Mouse (Mus musculus) thymus, adult 18-20 months (tissue): ENCODE results near the gene Bcor.

Experiments
- DNase-seq, 2 experiments: peaks; one replicate each; pipeline ENCODE4 v3.0.0; 2022; ENCODE audit warnings: mixed read lengths in 2 of 2

Gene Bcor

DNA sequence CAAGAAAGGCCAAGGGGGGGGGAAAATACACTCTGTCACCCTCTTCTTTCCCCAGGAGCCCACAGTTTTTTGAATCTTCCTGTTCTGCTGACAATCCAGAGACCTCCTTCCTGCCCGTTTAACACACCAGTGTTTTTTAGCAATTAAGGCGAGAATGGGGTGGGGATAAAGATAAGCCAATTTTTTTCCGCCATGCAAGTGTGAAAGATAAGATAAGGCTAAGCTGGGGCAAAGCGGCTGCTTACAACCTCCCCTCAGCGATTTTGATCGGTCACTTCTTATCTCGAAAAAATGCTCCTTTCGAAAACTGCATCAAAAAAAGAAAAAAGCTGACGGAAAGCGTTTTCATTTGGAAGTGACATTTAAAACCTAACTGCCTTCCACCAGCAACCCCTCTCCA, 74.2 kb downstream of the Bcor start:
- no peak for DNase-seq

DNA sequence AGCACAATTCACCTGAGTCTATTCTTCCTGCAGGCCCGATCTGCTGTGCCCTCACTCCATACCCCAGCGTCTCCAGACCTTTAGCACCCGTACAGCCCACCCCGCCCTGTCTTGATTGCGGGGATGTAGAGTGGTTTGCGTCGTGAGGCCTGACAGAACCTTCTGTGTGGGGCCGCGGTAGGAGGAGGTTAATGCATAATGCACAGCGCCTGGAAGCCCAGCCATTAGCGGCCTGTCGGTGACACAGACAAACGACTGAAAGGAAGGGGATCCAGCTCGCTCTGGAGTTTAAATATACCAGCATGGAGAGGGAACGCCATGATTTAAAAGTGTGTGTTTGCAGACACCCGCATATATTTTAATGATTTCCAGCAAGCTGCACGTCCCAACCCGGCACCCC, 74.9 kb downstream of the Bcor start:
- no peak for DNase-seq

DNA sequence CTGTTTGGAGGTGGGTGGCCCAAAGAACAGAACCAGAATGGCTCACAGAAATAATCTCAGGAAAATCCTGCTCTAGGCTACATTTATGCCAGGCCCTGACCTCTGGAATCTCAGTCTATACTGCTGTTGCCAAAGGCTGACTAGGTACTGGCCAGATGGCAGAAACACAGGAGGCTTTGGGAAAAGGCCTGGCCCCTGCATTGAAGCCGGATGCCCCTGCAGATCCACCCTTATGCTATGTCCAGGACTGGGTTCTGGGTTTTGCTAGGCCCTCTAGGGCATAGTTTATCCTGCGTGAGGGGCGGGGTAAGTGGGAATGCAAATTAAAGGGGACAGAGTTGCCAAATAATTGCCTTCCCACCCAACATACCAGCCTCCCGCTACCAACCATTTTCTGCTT, 75.5 kb downstream of the Bcor start:
- no peak for DNase-seq

DNA sequence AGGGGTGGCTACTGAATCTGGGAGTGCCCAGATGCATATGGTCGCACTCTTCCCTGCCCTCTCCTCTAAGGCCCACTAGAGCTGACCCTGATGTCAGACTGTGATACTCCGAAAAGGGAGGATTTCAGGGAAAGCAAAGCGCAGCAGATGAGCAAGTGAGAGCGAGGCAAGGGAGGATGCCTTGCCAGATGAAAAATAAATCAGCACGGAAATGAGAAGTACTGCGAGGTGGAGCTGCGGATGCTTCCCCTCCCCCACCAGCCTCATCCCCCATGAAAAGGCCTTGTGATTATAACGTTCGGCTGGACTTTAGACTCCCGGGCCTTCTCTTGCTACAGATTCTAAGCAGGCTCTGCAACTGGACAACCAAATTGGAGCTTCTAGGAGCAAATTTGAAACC, 76.5 kb downstream of the Bcor start:
- DNase-seq = no peak

DNA sequence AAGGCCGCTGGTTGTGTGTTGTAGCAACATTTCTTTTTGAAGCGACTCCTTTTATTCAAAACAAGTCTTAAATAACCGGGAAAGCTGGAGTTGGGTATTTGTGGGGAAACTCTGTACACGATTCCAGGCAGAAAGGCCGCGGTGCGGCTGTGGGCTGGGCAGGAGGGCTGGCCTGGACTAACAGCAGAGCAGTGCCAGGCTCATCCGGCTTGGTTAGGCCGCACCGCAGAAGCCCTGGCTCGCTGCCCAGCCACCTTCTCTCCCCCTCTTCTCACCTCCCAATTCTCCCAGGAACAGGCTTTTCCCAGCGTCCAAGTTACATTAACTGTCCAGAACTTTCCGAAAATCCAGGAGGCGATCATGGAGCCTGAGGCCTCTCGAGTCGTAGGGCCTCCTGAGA, 77.4 kb downstream of the Bcor start:
- DNase-seq = no peak

DNA sequence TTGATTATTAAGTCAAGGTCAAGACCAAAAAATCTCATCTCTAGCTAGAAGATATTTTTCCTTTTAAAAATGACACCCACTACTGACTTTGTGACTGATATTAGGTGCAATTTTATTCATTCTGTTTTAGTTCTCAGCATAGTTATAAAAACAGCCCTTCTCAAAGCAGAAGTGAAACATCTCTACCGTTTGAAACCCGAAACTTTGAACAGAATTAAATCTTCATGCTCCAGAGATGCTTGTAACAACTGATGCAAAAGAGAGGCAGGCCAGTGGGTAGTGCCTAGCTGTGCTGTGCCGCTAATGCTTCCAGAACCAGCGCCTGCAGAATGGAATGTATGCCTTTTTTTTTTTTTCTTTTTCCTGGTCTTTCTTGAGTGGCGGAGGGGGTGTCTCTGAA, 78.0 kb downstream of the Bcor start:
- no peak for DNase-seq

DNA sequence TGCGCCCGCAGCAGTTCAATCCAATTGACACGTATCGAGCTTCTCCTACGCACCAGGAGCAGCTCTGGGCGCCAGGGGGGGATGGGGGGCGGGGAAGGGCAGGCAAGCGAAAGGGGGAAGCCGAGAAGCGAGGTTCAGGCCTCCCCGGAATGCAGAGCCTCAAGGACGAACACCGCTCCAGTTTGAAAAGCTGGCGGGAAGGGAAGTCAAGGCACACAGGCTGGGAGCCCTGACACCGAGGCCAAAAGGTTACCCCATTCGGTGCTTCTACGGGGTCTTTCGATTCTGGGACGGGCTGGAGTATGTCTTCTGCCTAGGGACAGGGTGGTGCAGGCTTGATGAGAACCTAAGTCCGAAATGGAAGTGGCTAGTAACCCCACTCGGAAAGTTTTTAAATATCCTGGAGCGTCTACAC, 78.4 kb downstream of the Bcor start:
- DNase-seq = no peak

DNA sequence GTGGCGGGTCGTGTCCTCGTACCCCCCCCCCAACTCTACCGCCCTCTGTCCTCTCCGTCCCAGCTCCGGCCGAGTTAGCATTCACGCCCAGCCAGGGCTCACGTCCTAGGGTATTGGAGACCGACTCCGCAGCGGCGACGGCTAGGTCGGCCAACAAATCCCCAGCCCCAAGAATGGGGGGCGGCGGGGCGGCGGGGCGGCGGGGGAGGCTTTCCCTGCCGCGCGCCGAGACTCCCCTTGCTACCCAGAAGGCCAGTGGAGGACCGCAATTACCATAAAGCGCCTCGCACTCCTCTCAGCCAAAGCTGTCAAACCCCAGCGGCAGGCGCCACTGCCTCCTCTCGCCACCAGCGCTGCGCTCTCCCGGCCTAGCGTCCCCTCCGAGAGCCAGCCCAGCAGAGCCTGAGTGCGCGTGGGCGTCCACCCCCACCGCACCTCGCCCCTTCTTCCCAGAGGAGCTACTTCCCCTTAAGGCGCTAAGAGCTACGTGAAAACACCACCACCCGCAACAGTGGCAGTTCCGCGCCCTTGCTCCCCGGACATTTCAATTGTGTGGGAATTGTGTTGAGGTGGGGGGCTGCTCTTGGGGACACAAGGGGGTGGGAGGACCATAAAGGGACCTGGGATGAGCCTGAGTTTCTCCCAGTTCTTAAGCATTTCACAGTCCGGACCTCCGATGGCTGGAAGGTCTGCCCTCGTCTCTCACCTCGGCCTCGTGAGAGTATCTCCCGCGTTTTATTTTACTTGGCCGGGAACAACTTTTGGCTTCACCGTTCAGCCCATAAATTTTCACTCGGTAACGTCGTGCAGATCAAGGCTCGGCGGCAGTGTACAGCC, 79.0 kb downstream of the Bcor start:
- peak in 1 of 2 experiments; percentile 30 for DNase-seq

DNA sequence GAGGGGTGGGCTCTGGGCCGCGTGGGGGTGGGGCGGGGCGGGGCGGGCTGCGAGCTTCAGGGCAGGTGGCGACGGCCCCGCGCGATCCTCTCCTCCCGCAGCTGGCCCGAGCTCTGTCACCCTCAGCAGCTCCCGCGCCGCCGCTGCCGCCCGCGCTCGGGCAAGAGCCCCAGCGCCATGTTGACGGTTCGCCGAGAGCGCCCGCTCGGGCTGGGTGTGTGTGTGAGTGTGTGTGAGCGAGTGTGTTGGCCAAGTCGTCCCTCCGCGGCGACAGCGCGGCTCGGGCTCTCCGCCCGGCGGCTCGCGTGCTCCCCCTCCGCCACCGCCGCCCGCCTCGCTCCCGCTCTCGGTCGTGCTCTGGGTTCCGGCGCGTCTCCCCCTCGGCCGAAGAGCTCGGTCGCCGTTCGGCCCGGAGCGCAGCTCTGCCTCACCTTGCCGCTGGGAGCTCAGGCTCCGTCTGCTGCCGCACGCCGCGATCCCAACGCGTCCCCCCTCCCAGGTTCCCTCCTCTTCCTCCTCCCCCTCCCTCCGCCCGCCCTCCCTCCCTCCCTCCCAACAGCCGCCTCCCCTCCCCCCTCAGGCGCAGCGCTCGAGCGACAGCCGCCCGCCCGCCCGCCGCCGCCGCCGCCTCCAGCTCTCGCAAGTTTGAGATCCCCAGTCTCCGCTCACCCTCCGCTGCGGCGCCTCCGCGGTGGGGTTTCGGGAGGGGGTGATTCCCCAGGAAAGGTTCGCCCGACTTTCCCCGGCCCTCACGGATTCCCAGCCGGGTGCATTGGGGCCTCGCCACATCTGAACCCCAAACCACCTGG, 79.9 kb downstream of the Bcor start:
- DNase-seq = peak; percentile 44 to 53

DNA sequence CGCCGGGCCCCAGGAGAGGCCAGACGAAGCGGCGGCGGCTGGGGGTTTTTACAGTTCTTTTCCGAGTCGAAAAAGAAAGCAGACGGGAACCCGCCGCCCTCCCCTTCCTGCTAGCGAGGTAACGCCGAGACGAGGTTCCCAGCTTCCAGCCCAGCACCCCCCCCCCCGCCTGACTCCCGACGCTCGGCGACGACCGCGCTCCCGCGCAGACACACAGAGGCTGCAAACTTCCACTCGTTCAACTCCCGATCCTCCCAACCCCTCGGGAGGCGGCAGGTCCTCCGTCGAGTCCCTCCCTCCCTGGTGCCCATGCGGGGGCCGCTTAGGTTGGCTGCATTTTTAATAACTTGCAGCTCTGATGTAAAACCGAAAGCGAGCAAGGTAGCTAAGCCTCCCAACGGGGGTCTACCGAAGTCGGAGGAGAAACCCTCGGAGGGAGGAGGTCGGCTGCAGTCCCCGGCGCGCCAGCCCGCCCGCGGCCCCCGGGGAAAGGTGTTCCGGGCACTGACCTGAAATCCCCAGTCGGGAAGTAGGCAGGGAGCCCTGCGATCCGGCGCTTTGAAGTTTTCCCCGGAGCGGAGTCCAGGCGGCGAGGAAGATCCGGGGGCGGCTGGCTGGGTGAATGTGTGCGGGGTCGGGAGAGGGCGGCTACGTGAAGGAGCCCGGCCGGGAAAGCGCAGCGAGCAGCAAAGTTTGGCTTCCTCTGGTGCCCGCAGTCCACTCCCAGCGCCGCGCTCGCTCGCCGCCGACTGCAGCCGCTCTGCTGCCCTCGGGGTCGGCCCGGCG, 80.7 kb downstream of the Bcor start:
- DNase-seq = peak; percentile 27 to 55

DNA sequence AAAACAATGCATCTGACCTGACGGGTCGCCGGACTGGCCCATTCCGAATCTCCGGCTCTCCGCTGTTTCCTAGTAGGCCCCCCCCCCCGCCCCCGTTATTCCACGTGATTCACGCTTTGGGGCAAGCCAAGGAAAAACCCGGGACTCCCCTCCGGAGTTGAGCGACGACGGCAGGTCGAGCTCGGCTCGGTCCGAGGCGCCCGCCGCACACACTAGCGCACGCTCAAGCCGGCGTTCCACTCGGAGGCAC, 81.2 kb downstream of the Bcor start:
- no peak for DNase-seq

DNA sequence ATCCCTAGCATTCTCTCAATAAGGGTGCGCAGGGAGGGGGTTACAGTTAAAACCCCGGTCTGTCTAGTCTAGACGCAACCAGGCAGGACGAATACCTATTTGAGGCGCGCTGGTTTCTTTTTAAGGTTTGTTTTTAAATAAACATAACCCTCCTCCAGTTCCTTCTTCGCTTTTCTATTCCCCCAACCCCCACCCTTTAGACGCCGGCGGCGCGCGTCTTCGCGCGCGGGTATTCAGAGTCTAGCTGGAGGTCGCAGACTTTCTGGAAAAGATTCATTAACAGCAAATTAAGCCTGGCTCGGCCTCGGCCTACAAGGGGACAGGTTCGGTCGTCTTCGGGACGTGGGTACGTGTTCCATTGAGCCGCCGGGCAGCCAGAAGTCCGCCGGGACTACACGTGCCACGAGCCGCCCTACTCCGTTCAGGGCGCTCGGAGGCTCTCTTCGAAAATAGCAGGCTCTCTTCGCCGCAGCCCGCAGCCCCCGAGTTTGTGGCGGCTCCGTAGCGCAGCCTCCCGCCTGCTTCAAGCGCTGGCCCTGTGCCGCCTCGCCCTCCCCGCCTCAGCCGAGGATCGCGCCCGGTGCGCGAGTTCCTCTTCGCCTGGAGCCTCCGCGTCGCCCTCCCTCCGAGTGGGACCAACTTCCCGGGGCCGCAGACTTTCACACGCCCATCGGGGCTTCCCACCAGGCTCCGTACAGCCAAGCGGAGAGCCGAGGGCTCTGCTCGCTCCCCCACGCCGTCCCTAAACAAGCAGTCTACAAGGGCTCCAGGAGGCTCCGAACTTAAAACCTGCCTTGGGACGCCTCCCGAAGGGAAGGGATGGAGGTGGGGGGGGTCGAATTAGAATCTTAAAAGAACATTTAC, 81.7 kb downstream of the Bcor start:
- peak in 1 of 2 experiments; percentile 26 for DNase-seq

DNA sequence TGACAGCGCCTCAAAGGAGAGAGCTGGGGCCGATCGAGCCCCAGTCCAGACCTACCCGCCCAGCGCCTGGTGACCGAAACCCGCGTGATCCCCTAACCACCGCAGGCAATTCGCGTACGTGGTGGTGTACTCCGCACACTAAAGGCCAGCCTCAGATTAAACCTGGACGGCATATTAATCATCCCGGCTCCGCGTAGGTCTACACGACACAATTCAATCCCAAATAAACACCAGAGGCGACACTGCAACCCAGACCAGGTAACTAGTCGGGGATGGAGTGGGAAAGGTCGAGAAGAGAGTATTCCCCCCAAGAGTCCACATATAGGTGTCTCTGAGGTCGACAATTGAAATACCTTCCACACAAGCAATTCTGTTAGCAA, 82.6 kb downstream of the Bcor start:
- no peak for DNase-seq

DNA sequence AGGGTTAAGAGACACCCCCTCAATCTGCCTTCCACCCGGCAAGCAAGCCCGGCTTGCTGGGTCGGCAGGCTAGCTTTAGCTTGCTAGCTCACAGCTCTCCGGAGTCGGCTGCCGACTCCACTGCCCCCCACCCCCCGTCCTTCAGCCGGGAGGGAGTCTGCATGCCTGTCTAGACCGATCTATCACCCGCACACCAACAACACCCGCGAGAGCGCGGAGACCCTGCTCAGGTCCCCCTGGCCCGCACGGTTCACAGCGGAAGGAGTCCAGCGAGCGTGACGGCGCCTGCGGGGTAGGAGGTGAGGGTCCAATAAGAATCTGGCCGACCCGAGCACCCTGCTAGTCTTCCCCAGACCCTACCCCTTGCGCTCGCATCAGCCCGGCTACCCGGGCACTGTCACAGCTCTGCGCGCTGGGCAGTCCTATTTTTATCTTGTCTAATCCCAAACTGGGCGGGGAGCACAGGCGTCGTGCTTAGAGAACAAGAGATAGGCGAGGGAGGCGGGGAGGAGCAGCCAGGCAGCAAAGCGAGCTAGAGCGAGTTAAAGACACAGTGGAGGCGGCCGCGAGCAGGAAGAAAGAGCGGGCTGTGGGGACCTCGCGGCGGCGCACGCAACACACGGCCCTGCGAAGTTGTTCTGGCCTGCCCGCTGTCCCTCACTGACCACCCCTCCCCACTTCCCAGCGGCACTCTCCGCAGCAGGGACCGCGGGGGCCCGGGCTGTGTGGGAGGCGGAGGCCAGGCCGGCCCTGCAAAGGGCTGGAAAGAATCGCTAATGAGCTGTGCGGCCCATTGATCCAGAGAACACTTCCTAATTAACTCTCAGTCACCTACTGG, 83.2 kb downstream of the Bcor start:
- peak; percentile 35 to 41 for DNase-seq

DNA sequence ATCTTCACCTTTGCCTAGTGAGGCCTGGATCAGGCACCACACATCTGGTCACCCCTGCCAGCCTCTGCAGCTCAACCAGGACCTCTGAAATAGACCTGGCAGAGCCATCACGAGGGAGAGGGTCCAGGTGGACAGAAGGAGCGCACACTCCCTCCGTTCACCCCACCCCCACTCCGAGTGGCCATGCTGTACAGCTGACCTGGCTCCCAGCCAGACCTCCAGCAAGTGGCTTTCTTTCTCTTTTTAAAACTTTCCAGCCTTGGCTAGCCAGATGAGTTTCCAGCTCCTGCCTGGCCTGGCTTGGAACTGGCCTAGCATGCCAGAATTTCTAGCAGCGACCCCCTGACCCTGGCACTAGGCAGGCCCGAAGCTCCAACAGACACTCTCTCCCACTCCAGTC, 87.4 kb downstream of the Bcor start:
- no peak for DNase-seq

DNA sequence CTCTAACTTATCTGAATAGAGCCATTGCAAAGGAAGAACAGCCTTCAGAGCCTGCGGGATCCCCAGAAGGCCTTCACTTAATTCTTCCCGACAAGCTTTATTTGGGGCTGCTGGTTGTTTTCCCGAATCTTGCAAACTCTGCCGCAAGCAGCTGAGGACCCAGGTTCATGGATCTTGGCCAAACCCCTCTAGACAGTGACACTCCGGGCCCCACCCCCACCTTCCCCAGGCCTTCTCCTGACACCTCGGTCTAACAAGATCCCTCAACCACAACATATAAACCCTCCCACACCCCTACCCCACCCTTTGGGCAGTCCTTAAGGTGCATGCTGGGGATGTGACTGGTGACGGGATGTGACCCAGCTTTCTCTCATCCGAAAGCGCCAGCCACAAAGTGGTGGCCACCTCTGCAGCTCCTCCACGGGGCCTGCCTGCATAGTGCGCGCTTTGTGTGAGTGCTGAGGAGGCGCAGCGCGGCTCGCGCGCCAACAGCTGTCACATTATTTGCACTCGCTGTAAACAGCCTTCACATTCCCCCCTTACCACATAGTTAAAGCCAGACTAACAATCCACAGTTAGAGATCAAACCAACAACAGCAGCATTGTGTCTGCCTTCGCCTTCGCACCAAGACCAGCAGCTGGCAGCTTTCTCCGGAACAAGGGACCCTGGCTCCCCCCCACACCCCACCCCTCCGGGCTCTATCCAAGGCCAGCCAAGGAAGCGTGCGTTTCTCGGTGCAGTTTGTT, 91.0 kb downstream of the Bcor start:
- no peak for DNase-seq

DNA sequence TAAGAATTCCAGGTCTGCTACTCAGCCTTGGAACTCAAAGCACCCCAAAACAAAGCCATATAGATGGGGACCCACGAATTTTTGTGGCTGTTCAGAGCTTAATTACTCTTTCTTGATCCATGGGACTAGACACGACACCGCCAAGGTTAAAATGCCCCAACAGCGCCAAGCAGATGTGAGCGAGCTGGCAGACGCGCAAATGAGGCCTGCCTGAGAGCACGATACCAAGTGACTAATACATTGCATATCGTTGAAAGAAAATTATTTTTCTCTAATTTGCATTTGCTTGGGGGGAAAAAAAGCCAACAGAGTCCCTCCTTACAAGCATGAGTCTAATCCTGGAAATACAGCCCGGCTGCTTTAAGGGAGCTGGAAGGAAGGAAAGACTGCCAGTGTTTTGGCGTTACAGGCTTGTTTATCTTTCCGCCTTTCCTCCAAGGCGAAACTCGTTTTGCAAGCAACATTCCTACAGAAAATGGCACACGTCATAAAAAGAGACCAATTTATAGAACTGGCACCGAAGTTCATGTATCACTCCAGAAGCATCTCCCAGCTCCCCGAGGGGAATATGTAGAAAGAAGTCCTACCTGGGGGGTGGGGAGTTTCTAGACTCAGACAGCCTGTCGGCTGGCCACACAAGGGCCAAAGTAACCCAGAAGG, 92.2 kb downstream of the Bcor start:
- no peak for DNase-seq

DNA sequence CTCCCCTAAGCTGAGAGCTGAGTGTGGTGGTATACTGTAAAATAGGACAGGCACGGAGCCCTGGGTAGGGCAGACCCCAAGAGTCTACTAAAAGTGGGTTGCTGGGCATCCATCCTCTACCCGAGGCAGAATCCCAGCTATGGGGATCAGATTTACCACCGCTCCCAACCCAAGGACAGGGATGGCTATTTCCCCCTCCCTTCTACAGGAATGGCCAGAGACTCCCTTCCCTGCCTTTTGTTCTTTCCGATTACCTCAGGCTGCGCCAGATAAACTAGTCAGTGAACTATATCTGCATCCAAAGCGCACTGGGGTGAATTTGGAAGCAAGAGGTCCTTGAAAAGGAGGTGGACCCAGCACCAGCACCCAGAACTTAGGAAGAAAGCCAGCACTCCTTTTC, 93.1 kb downstream of the Bcor start:
- no peak for DNase-seq

DNA sequence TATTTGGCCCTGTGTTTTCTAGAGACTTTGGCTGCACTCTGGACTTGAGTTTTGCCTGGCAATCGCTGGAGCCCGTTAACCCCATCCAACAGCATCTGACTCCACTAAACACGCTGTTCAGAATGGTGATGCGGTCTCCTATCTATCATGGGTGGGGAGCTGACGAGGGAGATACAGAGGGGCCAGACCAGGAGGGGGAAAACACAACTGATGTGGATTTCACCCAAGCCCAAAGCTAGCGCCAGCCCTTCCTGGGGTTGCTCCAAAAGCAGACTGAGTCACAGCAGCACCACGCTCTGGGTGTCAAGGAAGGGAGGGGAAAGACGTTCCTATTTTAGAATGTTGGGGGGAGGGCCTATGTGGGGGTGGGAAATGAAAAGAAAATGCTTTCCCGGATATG, 94.4 kb downstream of the Bcor start:
- DNase-seq = no peak

DNA sequence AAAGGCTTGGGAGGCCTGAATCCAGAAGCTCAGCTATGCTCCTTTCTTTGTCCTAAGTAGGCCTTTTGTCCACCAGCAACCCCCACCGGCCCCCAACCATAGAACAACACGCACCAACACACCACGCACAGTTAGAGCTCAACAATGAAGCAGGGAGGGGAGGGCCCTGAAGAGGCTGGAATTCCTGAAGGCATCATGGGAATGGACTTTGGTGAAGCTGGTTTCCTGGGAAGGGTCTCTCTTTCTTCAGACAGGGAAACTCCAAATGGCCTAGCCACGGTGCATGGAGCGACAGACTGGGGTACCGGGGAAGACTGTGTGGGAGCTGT, 97.3 kb downstream of the Bcor start:
- no peak for DNase-seq
